Mouse (Mus musculus) right cerebral cortex, postnatal 4 days (tissue): ENCODE data around the gene Insl6.

Experiments
- DNase-seq: peaks from one replicate; pipeline ENCODE4 v3.0.0-alpha.2; 2022

Gene Insl6

GRCm38 (mm10) chr19:29325053-29325851 is at the start of gene Insl6:
Insl6 (minus strand) TSS chr19:29325356.
- DNase-seq: peak; percentile 42

- DNase-seq: no peak
Observed at GRCm38 (mm10) chr19:29374947-29375346, 49.8 kb upstream of the Insl6 start.

- DNase-seq: no peak
Observed at GRCm38 (mm10) chr19:29373438-29373837, 48.3 kb upstream of the Insl6 start.

GRCm38 (mm10) chr19:29372621-29373020 is 47.5 kb upstream of the Insl6 start:
- DNase-seq: no peak

GRCm38 (mm10) chr19:29372138-29372537 is 47.0 kb upstream of the Insl6 start:
- peak; percentile 44 for DNase-seq

- no peak for DNase-seq
Observed at GRCm38 (mm10) chr19:29371284-29372081, 46.3 kb upstream of the Insl6 start.

- no peak for DNase-seq
Observed at GRCm38 (mm10) chr19:29370545-29371283, 45.6 kb upstream of the Insl6 start.

- DNase-seq: no peak
Observed at GRCm38 (mm10) chr19:29370112-29370511, 45.0 kb upstream of the Insl6 start.

GRCm38 (mm10) chr19:29368671-29369309 is 43.6 kb upstream of the Insl6 start:
- DNase-seq: no peak

- DNase-seq: no peak
Observed at GRCm38 (mm10) chr19:29368041-29368440, 42.9 kb upstream of the Insl6 start.

GRCm38 (mm10) chr19:29366969-29367622 is 41.9 kb upstream of the Insl6 start, which contains the start of the genes Plgrkt and Cd274:
Plgrkt (minus strand) TSS chr19:29367390.
Cd274 (plus strand) TSS chr19:29367455.
- peak; percentile 33 for DNase-seq

- no peak for DNase-seq
Observed at GRCm38 (mm10) chr19:29366226-29366968, 41.2 kb upstream of the Insl6 start.

- no peak for DNase-seq
Observed at GRCm38 (mm10) chr19:29365105-29365504, 39.9 kb upstream of the Insl6 start.

- DNase-seq: no peak
Observed at GRCm38 (mm10) chr19:29364076-29364475, 38.9 kb upstream of the Insl6 start.

- DNase-seq: no peak
Observed at GRCm38 (mm10) chr19:29363557-29363956, 38.4 kb upstream of the Insl6 start.

- no peak for DNase-seq
Observed at GRCm38 (mm10) chr19:29362173-29362930, 37.2 kb upstream of the Insl6 start.

- DNase-seq: peak; percentile 83
Observed at GRCm38 (mm10) chr19:29361468-29362130, 36.4 kb upstream of the Insl6 start.

- DNase-seq: no peak
Observed at GRCm38 (mm10) chr19:29360251-29360650, 35.1 kb upstream of the Insl6 start.

GRCm38 (mm10) chr19:29356281-29356680 is 31.1 kb upstream of the Insl6 start:
- DNase-seq: no peak
